Mouse (Mus musculus): ENCODE results near the gene Rasgrp2. TPM values are rescaled to one million over a fixed set of nuclear protein-coding genes. Genes with fewer than 3 reads are reported as not detected.

Gene Rasgrp2
- polyA plus RNA-seq, 1 experiment, result 8.4 TPM

- H3K27me3 ChIP-seq (ENCODE audit: control insufficient read depth, insufficient read depth, low read length), result no peaks in the 10 kb centered on the region
- no peak overlapping the region for H3K27ac ChIP-seq (ENCODE audit: control insufficient read depth, insufficient read depth, low read depth, low read length)
- no peak overlapping the region for H3K4me3 ChIP-seq (ENCODE audit: control insufficient read depth, low read depth, low read length)
- H3K36me3 ChIP-seq (ENCODE audit: control insufficient read depth, insufficient read depth, low read length), result no peaks in the 10 kb centered on the region
- H3K4me1 ChIP-seq (ENCODE audit: control insufficient read depth, insufficient read depth, low read length), result no peaks in the 10 kb centered on the region; the same call in 1 of the 2 replicates
- TF ChIP-seq POLR2A (IDR thresholded peaks at IDR 0.05; ENCODE audit: control insufficient read depth, low read depth, low read length), result no peak
These were observed 60.4 kb downstream of the Rasgrp2 start for GRCm38 (mm10) chr19:6459504-6459903.

- TF ChIP-seq CTCF (IDR thresholded peaks at IDR 0.05; ENCODE audit: control insufficient read depth, insufficient read depth, insufficient replicate concordance, low read depth, low read length) (no peak), POLR2A (IDR thresholded peaks at IDR 0.05; ENCODE audit: control insufficient read depth, low read depth, low read length) (no peak)
- no peak overlapping the region for H3K27ac ChIP-seq (ENCODE audit: control insufficient read depth, insufficient read depth, low read depth, low read length)
- no peaks in the 10 kb centered on the region for H3K36me3 ChIP-seq (ENCODE audit: control insufficient read depth, insufficient read depth, low read length)
- no peaks in the 10 kb centered on the region for H3K27me3 ChIP-seq (ENCODE audit: control insufficient read depth, insufficient read depth, low read length)
- H3K4me3 ChIP-seq (ENCODE audit: control insufficient read depth, low read depth, low read length), result no peak overlapping the region
- no peaks in the 10 kb centered on the region; the same call in 1 of the 2 replicates for H3K4me1 ChIP-seq (ENCODE audit: control insufficient read depth, insufficient read depth, low read length)
These were observed 63.7 kb downstream of the Rasgrp2 start for GRCm38 (mm10) chr19:6462841-6463240.

GRCm38 (mm10) chr19:6464306-6465071 lies 65.3 kb downstream of the Rasgrp2 start:
- Histone ChIP-seq H3K27ac (ENCODE audit: control insufficient read depth, insufficient read depth, low read depth, low read length) (no peak overlapping the region), H3K27me3 (ENCODE audit: control insufficient read depth, insufficient read depth, low read length) (no peaks in the 10 kb centered on the region), H3K36me3 (ENCODE audit: control insufficient read depth, insufficient read depth, low read length) (no peaks in the 10 kb centered on the region), H3K4me1 (ENCODE audit: control insufficient read depth, insufficient read depth, low read length) (no peaks in the 10 kb centered on the region; the same call in 1 of the 2 replicates), H3K4me3 (ENCODE audit: control insufficient read depth, low read depth, low read length) (no peak overlapping the region)
- no peak for TF ChIP-seq CTCF (IDR thresholded peaks at IDR 0.05; ENCODE audit: control insufficient read depth, insufficient read depth, insufficient replicate concordance, low read depth, low read length)
- TF ChIP-seq POLR2A (IDR thresholded peaks at IDR 0.05; ENCODE audit: control insufficient read depth, low read depth, low read length), result no peak

Other genes starting within 250 kb of the Rasgrp2 start
- gene Majin, start 215.0 kb upstream of the Rasgrp2 start, polyA plus RNA-seq (2012; rRNA removed), result 19.0 and 20.7 TPM in 2 replicates
- 3.8 and 4.3 TPM in 2 replicates for gene Gpha2, start 173.0 kb upstream of the Rasgrp2 start, polyA plus RNA-seq (2012; rRNA removed)
- 4.6 TPM in 2 replicates for gene Ppp2r5b, start 163.5 kb upstream of the Rasgrp2 start, polyA plus RNA-seq (2012; rRNA removed)
- 40.2 and 40.5 TPM in 2 replicates for gene Atg2a, start 157.7 kb upstream of the Rasgrp2 start, polyA plus RNA-seq (2012; rRNA removed)
- 521 and 642 TPM in 2 replicates for gene Ehd1, start 122.6 kb upstream of the Rasgrp2 start, polyA plus RNA-seq (2012; rRNA removed)
- gene Cdc42bpg, start 92.9 kb upstream of the Rasgrp2 start, polyA plus RNA-seq (2012; rRNA removed), result 5.3 and 5.4 TPM in 2 replicates
- gene Men1, start 64.4 kb upstream of the Rasgrp2 start, polyA plus RNA-seq (2012; rRNA removed), result 24.6 and 24.8 TPM in 2 replicates
- gene Map4k2, start 58.2 kb upstream of the Rasgrp2 start, polyA plus RNA-seq (2012; rRNA removed), result 21.4 and 24.8 TPM in 2 replicates
- 167 and 174 TPM in 2 replicates for gene Sf1, start 35.6 kb upstream of the Rasgrp2 start, polyA plus RNA-seq (2012; rRNA removed)
- gene Pygm, start 14.9 kb upstream of the Rasgrp2 start, polyA plus RNA-seq (2012; rRNA removed), result 6.9 and 7.6 TPM in 2 replicates
- 2.5 and 3.2 TPM in 2 replicates for gene Nrxn2, start 19.4 kb downstream of the Rasgrp2 start, polyA plus RNA-seq (2012; rRNA removed)
- gene Slc22a12, start 143.7 kb downstream of the Rasgrp2 start, polyA plus RNA-seq (2012; rRNA removed), result 6.9 and 7.3 TPM in 2 replicates